Mouse (Mus musculus) ES-Bruce4 (cell line): Measurements from ENCODE around the gene Gjb6. TPM values are rescaled to one million over a fixed set of nuclear protein-coding genes. Genes with fewer than 3 reads are reported as not detected.

Experiments
- H3K27ac ChIP-seq: 2 replicates; pipeline ENCODE4 v1.5.1; 2012; ENCODE audit warnings: low read length, inconsistent platforms; ENCODE audit not compliant: insufficient read depth
- H3K27me3 ChIP-seq: 2 replicates; pipeline ENCODE4 v1.6.1; 2012; ENCODE audit warnings: mild to moderate bottlenecking, low read length, inconsistent platforms; ENCODE audit not compliant: control insufficient read depth, poor library complexity, insufficient read depth, severe bottlenecking
- H3K36me3 ChIP-seq: 2 replicates; pipeline ENCODE4 v1.6.1; 2012; ENCODE audit warnings: inconsistent platforms, mild to moderate bottlenecking, low read length, moderate library complexity; ENCODE audit not compliant: control insufficient read depth, poor library complexity, insufficient read depth, severe bottlenecking
- H3K4me1 ChIP-seq: one replicate; pipeline ENCODE4 v1.8.1; 2011; ENCODE audit warnings: low read length; ENCODE audit not compliant: control insufficient read depth, insufficient read depth
- H3K4me3 ChIP-seq: 2 replicates; pipeline ENCODE4 v1.5.1; 2011; ENCODE audit warnings: low read depth, mild to moderate bottlenecking, low read length
- H3K9ac ChIP-seq: 2 replicates; pipeline ENCODE4 v1.6.1; 2012; ENCODE audit warnings: low read depth, mild to moderate bottlenecking, inconsistent platforms; ENCODE audit not compliant: poor library complexity, severe bottlenecking
- H3K9me3 ChIP-seq: replicated peaks from 2 replicates; pipeline ENCODE4 v1.6.1; 2012; ENCODE audit warnings: mild to moderate bottlenecking, low read length, inconsistent platforms; ENCODE audit not compliant: control insufficient read depth, poor library complexity, insufficient read depth, severe bottlenecking
- CTCF ChIP-seq: IDR thresholded peaks from one replicate; pipeline ENCODE4 v1.8.1; 2011; ENCODE audit warnings: low read depth, low read length
- EP300 ChIP-seq: IDR thresholded peaks from 2 replicates; pipeline ENCODE4 v1.6.1; 2011; ENCODE audit warnings: low read depth, low read length; ENCODE audit not compliant: insufficient read depth
- POLR2A ChIP-seq: IDR thresholded peaks from one replicate; pipeline ENCODE4 v1.8.1; 2011; ENCODE audit warnings: low read length; ENCODE audit not compliant: insufficient read depth
- polyA plus RNA-seq: library from polyadenylated mRNA; stranded (reverse); fragments of >200 nt; gene quantifications from 2 replicates; pipeline ENCODE4 v1.2.4, GENCODE M21; 2011; ENCODE audit warnings: low read depth; ENCODE audit not compliant: missing spikeins, insufficient read depth, insufficient read length

Gjb6 gene
- polyA plus RNA-seq, 1 experiment, result not detected

- Histone ChIP-seq H3K4me3 (no peak overlapping the region), H3K9me3 (no peaks in the 10 kb centered on the region), H3K27ac (no peak overlapping the region), H3K27me3 (no peaks in the 10 kb centered on the region), H3K36me3 (no peaks in the 10 kb centered on the region), H3K4me1 (no peaks in the 10 kb centered on the region), H3K9ac (no peak overlapping the region)
- TF ChIP-seq POLR2A, result no peak
- TF ChIP-seq EP300, result no peak
- TF ChIP-seq CTCF, result no peak
These were observed 50.5 kb downstream of the Gjb6 start for GRCm38 (mm10) chr14:57082863-57083262.

GRCm38 (mm10) chr14:57075537-57075936 is 57.9 kb downstream of the Gjb6 start:
- Histone ChIP-seq H3K9ac (no peak overlapping the region), H3K27me3 (no peaks in the 10 kb centered on the region), H3K4me1 (no peaks in the 10 kb centered on the region), H3K36me3 (no peaks in the 10 kb centered on the region), H3K4me3 (no peak overlapping the region), H3K9me3 (no peaks in the 10 kb centered on the region), H3K27ac (no peak overlapping the region)
- TF ChIP-seq EP300 (no peak), POLR2A (no peak), CTCF (no peak)

Other genes starting within 250 kb of the Gjb6 start
- gene Zmym2, start 247.0 kb downstream of the Gjb6 start, polyA plus RNA-seq, result 141 and 147 TPM in 2 replicates
- gene Gja3, start 75.5 kb downstream of the Gjb6 start, polyA plus RNA-seq, result 0.21 and 0.24 TPM in 2 replicates
- gene Gjb2, start 28.9 kb downstream of the Gjb6 start, polyA plus RNA-seq, result 4.5 and 5.4 TPM in 2 replicates
- gene Gm4491, start 17.7 kb downstream of the Gjb6 start, polyA plus RNA-seq, result not detected in 2 replicates